Mouse (Mus musculus) intestine, embryonic 14.5 days (tissue): ENCODE measurements around the gene Chadl. TPM values are rescaled to one million over a fixed set of nuclear protein-coding genes. Genes with fewer than 3 reads are reported as not detected.

Experiments
- ATAC-seq: fragments of 200-750 bp; cut with Nextera tagmentation; replicated peaks from 2 replicates; pipeline ENCODE4 v1.8.0; 2017; ENCODE audit warnings: low read depth, moderate number of reproducible peaks, moderate TSS enrichment, moderate library complexity; ENCODE audit not compliant: low FRiP score, low TSS enrichment
- DNase-seq: peaks from one replicate; pipeline ENCODE4 v3.0.0-alpha.2; 2018; ENCODE audit warnings: low spot score
- H3K27ac ChIP-seq: fragments of 300-500 bp; sonication (generic); 2 replicates; pipeline ENCODE4 v1.5.1; 2014; ENCODE audit warnings: low read depth, mild to moderate bottlenecking, control low read depth
- H3K27me3 ChIP-seq: fragments of 300-500 bp; sonication (generic); replicated peaks from 2 replicates; pipeline ENCODE4 v1.6.1; 2014; ENCODE audit warnings: low read length, control low read depth; ENCODE audit not compliant: control insufficient read depth, insufficient read depth
- H3K36me3 ChIP-seq: fragments of 300-500 bp; sonication (generic); 2 replicates; pipeline ENCODE4 v1.6.1; 2014; ENCODE audit warnings: low read length, control low read depth; ENCODE audit not compliant: control insufficient read depth, insufficient read depth
- H3K4me1 ChIP-seq: fragments of 300-500 bp; sonication (generic); replicated peaks from 2 replicates; pipeline ENCODE4 v1.6.1; 2014; ENCODE audit warnings: low read length, control low read depth, mixed read lengths; ENCODE audit not compliant: control insufficient read depth, insufficient read depth
- H3K4me2 ChIP-seq: fragments of 300-500 bp; sonication (generic); 2 replicates; pipeline ENCODE4 v1.6.1; 2014; ENCODE audit warnings: low read length
- H3K4me3 ChIP-seq: fragments of 300-500 bp; sonication (generic); 2 replicates; pipeline ENCODE4 v1.5.1; 2014; ENCODE audit warnings: low read depth, low read length, control low read depth, mixed read lengths
- H3K9ac ChIP-seq: fragments of 300-500 bp; sonication (generic); 2 replicates; pipeline ENCODE4 v1.6.1; 2014; ENCODE audit warnings: mild to moderate bottlenecking, low read length
- H3K9me3 ChIP-seq: fragments of 300-500 bp; sonication (generic); 2 replicates; pipeline ENCODE4 v1.6.1; 2016; ENCODE audit warnings: low read length, control low read depth; ENCODE audit not compliant: control insufficient read depth
- WGBS: fragments of 180-500 bp; shearing (Covaris S2); extraction: QIAGEN DNeasy Blood & Tissue Kit; methylation state at CpG from one replicate; pipeline ENCODE4 v1.1.7; 2014; 5-methylcytosine and 5-hydroxymethylcytosine counted together
- polyA plus RNA-seq: library from polyadenylated mRNA; unstranded; fragments of >200 nt; fragmentation: Nextera tagmentation; extraction: Ambion mirVana; gene quantifications from 2 replicates; pipeline ENCODE4 v1.2.1, GENCODE M21; 2014

Chadl gene
- polyA plus RNA-seq, 1 experiment from 2014 or later = 5.1 TPM

GRCm38 (mm10) chr15:81729241-81729791 is 32.2 kb upstream of the Chadl start:
- Histone ChIP-seq H3K4me3 (peak overlapping the region; percentile 98), H3K9me3 (no peaks in the 10 kb centered on the region), H3K27ac (peak overlapping the region; percentile 59; the same call in 1 of the 2 replicates), H3K4me1 (peaks cover 14% of the 10 kb centered on the region), H3K27me3 (no peaks in the 10 kb centered on the region), H3K4me2 (peak overlapping the region; percentile 62), H3K36me3 (peaks cover 7% of the 10 kb centered on the region), H3K9ac (peak overlapping the region; percentile 87)
- ATAC-seq (peak; percentile 51), DNase-seq (peak; percentile 60)
- WGBS = under 1% methylated on average over 49 of the region's 49 CpGs

GRCm38 (mm10) chr15:81725965-81726364 is 28.9 kb upstream of the Chadl start:
- Histone ChIP-seq H3K27me3 (no peaks in the 10 kb centered on the region), H3K36me3 (peaks cover 40% of the 10 kb centered on the region), H3K4me3 (no peak overlapping the region), H3K4me2 (no peak overlapping the region), H3K4me1 (peaks cover 14% of the 10 kb centered on the region), H3K9ac (no peak overlapping the region), H3K9me3 (no peaks in the 10 kb centered on the region), H3K27ac (no peak overlapping the region)
- DNase-seq = no peak
- ATAC-seq = no peak
- 96% methylated on average over 8 of the region's 8 CpGs for WGBS

DNA sequence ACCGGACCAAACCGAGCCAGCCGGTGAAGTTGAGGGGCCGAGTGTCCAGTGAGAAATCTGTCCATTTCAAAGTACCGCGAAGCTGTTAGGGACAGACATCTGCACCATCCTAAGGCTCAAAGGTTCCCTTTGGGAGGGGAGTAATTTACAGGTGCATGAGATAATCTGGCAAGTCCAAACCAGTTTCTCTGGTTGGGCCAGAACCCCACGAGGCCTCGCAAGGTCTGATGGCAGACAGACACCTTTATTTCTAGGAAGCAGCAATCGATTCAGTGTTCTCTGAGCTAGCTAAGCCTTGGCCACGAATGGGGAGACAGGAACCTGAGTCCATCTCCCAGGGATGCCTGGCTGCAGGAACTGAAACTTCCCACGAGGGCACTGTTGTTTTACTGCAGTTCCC is 26.6 kb upstream of the Chadl start:
- Histone ChIP-seq H3K4me2 (no peak overlapping the region), H3K9ac (no peak overlapping the region), H3K9me3 (no peaks in the 10 kb centered on the region), H3K27ac (peak overlapping the region; percentile 12; the same call in 1 of the 2 replicates), H3K4me1 (peaks cover 12% of the 10 kb centered on the region), H3K36me3 (peaks cover 63% of the 10 kb centered on the region), H3K27me3 (no peaks in the 10 kb centered on the region), H3K4me3 (no peak overlapping the region)
- WGBS = 80% methylated on average over 11 of the region's 11 CpGs
- DNase-seq (peak; percentile 67), ATAC-seq (peak; percentile 45; the same call in 1 of the 2 replicates)

- no peak overlapping the region for H3K4me3 ChIP-seq
- no peaks in the 10 kb centered on the region for H3K27me3 ChIP-seq
- DNase-seq (no peak), ATAC-seq (no peak)
- peaks cover 75% of the 10 kb centered on the region for H3K36me3 ChIP-seq
- H3K4me1 ChIP-seq = no peaks in the 10 kb centered on the region
- 93% methylated on average over 5 of the region's 5 CpGs for WGBS
- H3K4me2 ChIP-seq = no peak overlapping the region
- H3K27ac ChIP-seq = no peak overlapping the region
- no peaks in the 10 kb centered on the region for H3K9me3 ChIP-seq
- no peak overlapping the region for H3K9ac ChIP-seq
Measured at GRCm38 (mm10) chr15:81722361-81722760, 25.3 kb upstream of the Chadl start.

DNA sequence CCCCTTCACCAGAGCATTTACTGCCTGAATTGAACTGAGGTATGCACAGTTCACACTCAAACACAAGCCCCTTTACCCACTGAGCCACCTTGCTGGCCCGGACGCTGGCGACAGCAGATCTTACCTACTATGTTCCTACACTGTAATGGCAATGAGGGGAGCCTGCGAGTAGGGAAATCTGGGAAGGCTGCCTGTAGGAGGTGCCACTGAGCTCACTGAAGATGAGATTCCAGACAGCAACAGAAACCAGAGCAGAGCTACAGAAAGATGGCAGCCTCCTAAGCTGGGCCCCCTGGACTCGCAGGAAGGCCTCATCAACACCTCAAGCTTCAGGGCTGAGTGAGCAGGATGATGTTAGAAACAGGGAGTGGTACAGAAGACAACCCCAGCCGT is 22.0 kb upstream of the Chadl start:
- Histone ChIP-seq H3K27me3 (no peaks in the 10 kb centered on the region), H3K27ac (no peak overlapping the region), H3K9ac (no peak overlapping the region), H3K4me2 (no peak overlapping the region), H3K4me1 (no peaks in the 10 kb centered on the region), H3K9me3 (no peaks in the 10 kb centered on the region), H3K4me3 (no peak overlapping the region), H3K36me3 (peaks cover 94% of the 10 kb centered on the region)
- ATAC-seq (no peak), DNase-seq (no peak)
- 92% methylated on average over 6 of the region's 6 CpGs for WGBS

DNA sequence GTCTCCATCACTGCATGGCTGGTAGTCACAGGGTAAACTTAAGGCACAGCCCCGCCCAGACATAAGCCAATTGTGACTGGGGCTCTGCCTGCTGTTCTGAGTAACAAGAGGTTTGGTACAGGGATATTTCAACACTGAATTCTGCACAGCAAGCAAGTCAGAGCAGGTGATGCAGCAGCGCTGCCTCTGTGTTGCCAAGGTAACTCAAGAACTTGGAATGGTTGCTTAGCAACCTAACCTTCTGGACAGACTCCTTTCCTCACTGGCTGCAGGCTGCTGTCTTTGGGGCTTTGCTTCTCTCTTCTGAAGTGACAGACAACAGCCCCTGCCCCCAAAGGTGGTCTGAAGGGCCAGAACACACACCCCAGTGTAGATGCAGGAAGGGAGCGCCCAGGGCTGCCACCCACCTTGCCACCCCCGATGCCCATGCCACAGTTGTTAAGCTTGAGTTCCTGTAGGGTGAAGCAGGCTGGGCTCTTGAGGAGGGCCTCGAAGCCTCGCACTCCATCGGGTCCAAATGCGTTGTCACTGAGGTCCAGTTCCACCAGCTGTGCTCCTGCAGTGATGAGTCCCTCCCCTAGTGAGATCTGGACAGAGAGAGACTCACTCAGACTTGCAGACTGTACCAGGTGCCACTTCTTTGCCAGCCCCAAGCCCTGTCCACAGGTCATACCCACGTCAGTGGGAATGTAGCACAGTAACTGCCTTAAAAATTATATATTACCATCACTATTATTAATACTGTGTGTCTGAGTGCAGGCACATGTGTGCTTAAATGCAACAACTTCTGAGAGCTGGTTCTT is 21.4 kb upstream of the Chadl start:
- no peaks in the 10 kb centered on the region for H3K27me3 ChIP-seq
- H3K27ac ChIP-seq = no peak overlapping the region
- H3K36me3 ChIP-seq = peaks cover 94% of the 10 kb centered on the region
- no peaks in the 10 kb centered on the region for H3K4me1 ChIP-seq
- H3K9me3 ChIP-seq = no peaks in the 10 kb centered on the region
- no peak overlapping the region for H3K4me3 ChIP-seq
- no peak overlapping the region for H3K9ac ChIP-seq
- no peak for DNase-seq
- H3K4me2 ChIP-seq = no peak overlapping the region
- no peak for ATAC-seq
- WGBS = 86% methylated on average over 9 of the region's 9 CpGs

DNA sequence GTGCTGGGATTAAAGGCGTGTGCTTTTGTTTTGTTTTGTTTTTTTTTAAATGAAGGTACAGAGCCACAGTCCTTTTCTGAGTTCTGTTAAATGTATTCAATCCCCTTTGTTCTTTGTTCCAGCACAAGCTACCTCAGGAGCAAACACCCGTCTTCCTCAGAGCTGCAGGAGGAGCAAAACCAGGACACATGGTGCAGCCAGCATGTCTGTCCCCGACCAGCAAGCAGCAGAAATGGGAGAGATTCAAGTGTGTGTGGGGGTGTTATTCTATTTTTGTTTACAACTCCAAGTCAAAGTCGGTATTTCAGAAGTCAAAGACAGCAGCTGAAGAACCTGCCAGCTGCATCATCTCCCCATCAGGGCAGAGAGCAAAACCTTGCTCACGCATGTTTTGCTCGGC is 16.7 kb upstream of the Chadl start:
- Histone ChIP-seq H3K4me3 (no peak overlapping the region), H3K4me1 (no peaks in the 10 kb centered on the region), H3K36me3 (peaks cover 92% of the 10 kb centered on the region), H3K9me3 (no peaks in the 10 kb centered on the region), H3K9ac (no peak overlapping the region), H3K27me3 (no peaks in the 10 kb centered on the region), H3K27ac (no peak overlapping the region), H3K4me2 (no peak overlapping the region)
- no peak for ATAC-seq
- 83% methylated on average over 6 of the region's 6 CpGs for WGBS
- no peak for DNase-seq

- H3K4me1 ChIP-seq = no peaks in the 10 kb centered on the region
- 77% methylated on average over 4 of the region's 4 CpGs for WGBS
- ATAC-seq (no peak), DNase-seq (no peak)
- H3K9me3 ChIP-seq = no peaks in the 10 kb centered on the region
- no peak overlapping the region for H3K4me3 ChIP-seq
- no peak overlapping the region for H3K9ac ChIP-seq
- H3K27me3 ChIP-seq = no peaks in the 10 kb centered on the region
- no peak overlapping the region for H3K27ac ChIP-seq
- H3K36me3 ChIP-seq = peaks cover 90% of the 10 kb centered on the region
- no peak overlapping the region for H3K4me2 ChIP-seq
Measured at GRCm38 (mm10) chr15:81710801-81711200, 13.7 kb upstream of the Chadl start.

DNA sequence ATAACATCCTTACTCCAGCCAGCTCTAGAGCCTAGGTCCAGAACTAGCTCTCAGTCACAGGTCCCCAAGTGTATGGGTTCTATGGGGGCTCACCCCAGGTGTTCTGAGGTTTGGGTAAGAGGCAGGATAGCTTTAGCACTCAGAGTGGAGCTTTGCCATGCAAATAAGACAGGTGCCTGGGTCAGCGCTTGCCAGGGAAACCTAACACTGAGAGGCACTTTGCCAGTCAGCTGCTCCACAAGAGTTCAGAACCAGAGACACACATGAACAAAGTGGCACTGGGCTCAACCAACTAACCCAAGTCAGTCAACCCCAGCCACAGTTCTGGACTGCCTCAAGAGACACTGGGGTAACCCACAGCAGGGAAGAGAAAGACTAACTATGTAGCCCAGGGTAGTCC is 12.6 kb upstream of the Chadl start:
- H3K36me3 ChIP-seq = peaks cover 91% of the 10 kb centered on the region
- 100% methylated on average over 1 of the region's 1 CpGs for WGBS

More for the DNA sequence above, 12.6 kb upstream of the Chadl start:
- no peaks in the 10 kb centered on the region for H3K9me3 ChIP-seq
- no peak overlapping the region for H3K4me2 ChIP-seq
- H3K27me3 ChIP-seq = no peaks in the 10 kb centered on the region
- no peaks in the 10 kb centered on the region for H3K4me1 ChIP-seq
- no peak overlapping the region for H3K27ac ChIP-seq
- no peak overlapping the region for H3K9ac ChIP-seq
- ATAC-seq (no peak), DNase-seq (no peak)
- H3K4me3 ChIP-seq = no peak overlapping the region
